Mouse (Mus musculus): Measurements from ENCODE around the gene Slc29a1. TPM values are rescaled to one million over a fixed set of nuclear protein-coding genes. Genes with fewer than 3 reads are reported as not detected.

Gene Slc29a1
- polyA plus RNA-seq, 1 experiment = 35.9 TPM

- H3K27ac ChIP-seq (ENCODE audit: insufficient read depth, low read length) = no peak overlapping the region
- TF ChIP-seq CTCF (IDR thresholded peaks at IDR 0.05; ENCODE audit: extremely low read depth, insufficient read depth, low read length) = no peak
- no peak for TF ChIP-seq POLR2A (IDR thresholded peaks at IDR 0.05; ENCODE audit: extremely low read depth, insufficient read depth, low read length)
- H3K4me1 ChIP-seq (ENCODE audit: control insufficient read depth, insufficient read depth, low read length) = no peaks in the 10 kb centered on the region
- no peak overlapping the region for H3K4me3 ChIP-seq (ENCODE audit: insufficient read depth, low read length)
Observed at GRCm38 (mm10) chr17:45557246-45557824, 42.1 kb downstream of the Slc29a1 start.

- TF ChIP-seq POLR2A (IDR thresholded peaks at IDR 0.05; ENCODE audit: extremely low read depth, insufficient read depth, low read length) = no peak
- no peak for TF ChIP-seq CTCF (IDR thresholded peaks at IDR 0.05; ENCODE audit: extremely low read depth, insufficient read depth, low read length)
- peak overlapping the region; percentile 48; the same call in 1 of the 2 replicates for H3K4me3 ChIP-seq (ENCODE audit: insufficient read depth, low read length)
- no peaks in the 10 kb centered on the region for H3K4me1 ChIP-seq (ENCODE audit: control insufficient read depth, insufficient read depth, low read length)
- H3K27ac ChIP-seq (ENCODE audit: insufficient read depth, low read length) = no peak overlapping the region
Observed at GRCm38 (mm10) chr17:45556514-45557245, 42.7 kb downstream of the Slc29a1 start.

GRCm38 (mm10) chr17:45556107-45556489 lies 43.3 kb downstream of the Slc29a1 start:
- Histone ChIP-seq H3K27ac (ENCODE audit: insufficient read depth, low read length) (no peak overlapping the region), H3K4me3 (ENCODE audit: insufficient read depth, low read length) (peak overlapping the region; percentile 48), H3K4me1 (ENCODE audit: control insufficient read depth, insufficient read depth, low read length) (no peaks in the 10 kb centered on the region)
- TF ChIP-seq CTCF (IDR thresholded peaks at IDR 0.05; ENCODE audit: extremely low read depth, insufficient read depth, low read length) (no peak), POLR2A (IDR thresholded peaks at IDR 0.05; ENCODE audit: extremely low read depth, insufficient read depth, low read length) (no peak)

GRCm38 (mm10) chr17:45555452-45556106 lies 43.8 kb downstream of the Slc29a1 start, which contains the start of gene Nfkbie:
TSS of gene Nfkbie (plus strand) at chr17:45555703.
- Histone ChIP-seq H3K4me1 (ENCODE audit: control insufficient read depth, insufficient read depth, low read length) (no peaks in the 10 kb centered on the region), H3K27ac (ENCODE audit: insufficient read depth, low read length) (no peak within 1 kb of the TSS), H3K4me3 (ENCODE audit: insufficient read depth, low read length) (peak within 1 kb of the TSS; percentile 48)
- TF ChIP-seq CTCF (IDR thresholded peaks at IDR 0.05; ENCODE audit: extremely low read depth, insufficient read depth, low read length) (no peak), POLR2A (IDR thresholded peaks at IDR 0.05; ENCODE audit: extremely low read depth, insufficient read depth, low read length) (no peak)

GRCm38 (mm10) chr17:45554420-45554819 lies 45.0 kb downstream of the Slc29a1 start:
- H3K4me1 ChIP-seq (ENCODE audit: control insufficient read depth, insufficient read depth, low read length) = 0 out of 2 replicates have a peak, but pooled peaks cover 2% of the 10 kb centered on the region
- no peak for TF ChIP-seq CTCF (IDR thresholded peaks at IDR 0.05; ENCODE audit: extremely low read depth, insufficient read depth, low read length)
- no peak for TF ChIP-seq POLR2A (IDR thresholded peaks at IDR 0.05; ENCODE audit: extremely low read depth, insufficient read depth, low read length)
- H3K27ac ChIP-seq (ENCODE audit: insufficient read depth, low read length) = no peak overlapping the region
- H3K4me3 ChIP-seq (ENCODE audit: insufficient read depth, low read length) = no peak overlapping the region

- no peak for TF ChIP-seq POLR2A (IDR thresholded peaks at IDR 0.05; ENCODE audit: extremely low read depth, insufficient read depth, low read length)
- no peak for TF ChIP-seq CTCF (IDR thresholded peaks at IDR 0.05; ENCODE audit: extremely low read depth, insufficient read depth, low read length)
- Histone ChIP-seq H3K27ac (ENCODE audit: insufficient read depth, low read length) (no peak overlapping the region), H3K4me1 (ENCODE audit: control insufficient read depth, insufficient read depth, low read length) (peaks cover 3% of the 10 kb centered on the region; the same call in 1 of the 2 replicates), H3K4me3 (ENCODE audit: insufficient read depth, low read length) (no peak overlapping the region)
Observed at GRCm38 (mm10) chr17:45553065-45553464, 46.3 kb downstream of the Slc29a1 start.

- H3K4me3 ChIP-seq (ENCODE audit: insufficient read depth, low read length) = no peak overlapping the region
- no peak for TF ChIP-seq POLR2A (IDR thresholded peaks at IDR 0.05; ENCODE audit: extremely low read depth, insufficient read depth, low read length)
- peak; percentile 98 for TF ChIP-seq CTCF (IDR thresholded peaks at IDR 0.05; ENCODE audit: extremely low read depth, insufficient read depth, low read length)
- H3K4me1 ChIP-seq (ENCODE audit: control insufficient read depth, insufficient read depth, low read length) = peaks cover 3% of the 10 kb centered on the region; the same call in 1 of the 2 replicates
- H3K27ac ChIP-seq (ENCODE audit: insufficient read depth, low read length) = no peak overlapping the region
Observed at GRCm38 (mm10) chr17:45551816-45552451, 47.5 kb downstream of the Slc29a1 start.

- Histone ChIP-seq H3K27ac (ENCODE audit: insufficient read depth, low read length) (no peak overlapping the region), H3K4me1 (ENCODE audit: control insufficient read depth, insufficient read depth, low read length) (peaks cover 3% of the 10 kb centered on the region; the same call in 1 of the 2 replicates), H3K4me3 (ENCODE audit: insufficient read depth, low read length) (no peak overlapping the region)
- TF ChIP-seq POLR2A (IDR thresholded peaks at IDR 0.05; ENCODE audit: extremely low read depth, insufficient read depth, low read length) (no peak), CTCF (IDR thresholded peaks at IDR 0.05; ENCODE audit: extremely low read depth, insufficient read depth, low read length) (no peak)
Observed at GRCm38 (mm10) chr17:45551249-45551796, 48.1 kb downstream of the Slc29a1 start.

GRCm38 (mm10) chr17:45550253-45550652 lies 49.2 kb downstream of the Slc29a1 start:
- TF ChIP-seq POLR2A (IDR thresholded peaks at IDR 0.05; ENCODE audit: extremely low read depth, insufficient read depth, low read length) (no peak), CTCF (IDR thresholded peaks at IDR 0.05; ENCODE audit: extremely low read depth, insufficient read depth, low read length) (no peak)
- Histone ChIP-seq H3K27ac (ENCODE audit: insufficient read depth, low read length) (no peak overlapping the region), H3K4me3 (ENCODE audit: insufficient read depth, low read length) (no peak overlapping the region; the same call in 1 of the 2 replicates), H3K4me1 (ENCODE audit: control insufficient read depth, insufficient read depth, low read length) (peaks cover 3% of the 10 kb centered on the region; the same call in 1 of the 2 replicates)
